Mouse (Mus musculus) hindbrain, embryonic 12.5 days (tissue): ENCODE data around the gene Mn1. TPM values are rescaled to one million over a fixed set of nuclear protein-coding genes. Genes with fewer than 3 reads are reported as not detected.
A peak's percentile ranks its signal among the peaks of the same experiment; 100 is the strongest.

ENCODE experiments used
- ATAC-seq: fragments of 200-750 bp; cut with Nextera tagmentation; 2 replicates; pipeline ENCODE4 v1.8.0; 2017; ENCODE audit warnings: moderate TSS enrichment; ENCODE audit not compliant: low FRiP score
- H3K27ac ChIP-seq: fragments of 300-500 bp; sonication (generic); 2 replicates; pipeline ENCODE4 v1.5.1; 2016; ENCODE audit warnings: mild to moderate bottlenecking
- H3K27me3 ChIP-seq: fragments of 300-500 bp; sonication (generic); 2 replicates; pipeline ENCODE4 v1.6.1; 2016; ENCODE audit warnings: mild to moderate bottlenecking
- H3K36me3 ChIP-seq: fragments of 300-500 bp; sonication (generic); 2 replicates; pipeline ENCODE4 v1.6.1; 2016; ENCODE audit warnings: mild to moderate bottlenecking
- H3K4me1 ChIP-seq: fragments of 300-500 bp; sonication (generic); 2 replicates; pipeline ENCODE4 v1.6.1; 2016
- H3K4me2 ChIP-seq: fragments of 300-500 bp; sonication (generic); replicated peaks from 2 replicates; pipeline ENCODE4 v1.6.1; 2016; ENCODE audit warnings: mild to moderate bottlenecking
- H3K4me3 ChIP-seq: fragments of 300-500 bp; sonication (generic); 2 replicates; pipeline ENCODE4 v1.5.1; 2016; ENCODE audit warnings: mild to moderate bottlenecking
- H3K9ac ChIP-seq: fragments of 300-500 bp; sonication (generic); 2 replicates; pipeline ENCODE4 v1.6.1; 2016; ENCODE audit warnings: mild to moderate bottlenecking, moderate library complexity
- H3K9me3 ChIP-seq: fragments of 300-500 bp; sonication (generic); replicated peaks from 2 replicates; pipeline ENCODE4 v1.6.1; 2016; ENCODE audit warnings: mild to moderate bottlenecking
- WGBS: fragments of 180-500 bp; shearing (Covaris S2); methylation state at CpG from one replicate; pipeline ENCODE4 v1.1.7; 2016; 5-methylcytosine and 5-hydroxymethylcytosine counted together
- polyA plus RNA-seq: library from polyadenylated mRNA; unstranded; fragments of >200 nt; fragmentation: Nextera tagmentation; extraction: Ambion mirVana; gene quantifications from 2 replicates; pipeline ENCODE4 v1.2.1, GENCODE M21; 2016

Gene Mn1
- polyA plus RNA-seq, 1 experiment from 2014 or later = 62.7 TPM

DNA sequence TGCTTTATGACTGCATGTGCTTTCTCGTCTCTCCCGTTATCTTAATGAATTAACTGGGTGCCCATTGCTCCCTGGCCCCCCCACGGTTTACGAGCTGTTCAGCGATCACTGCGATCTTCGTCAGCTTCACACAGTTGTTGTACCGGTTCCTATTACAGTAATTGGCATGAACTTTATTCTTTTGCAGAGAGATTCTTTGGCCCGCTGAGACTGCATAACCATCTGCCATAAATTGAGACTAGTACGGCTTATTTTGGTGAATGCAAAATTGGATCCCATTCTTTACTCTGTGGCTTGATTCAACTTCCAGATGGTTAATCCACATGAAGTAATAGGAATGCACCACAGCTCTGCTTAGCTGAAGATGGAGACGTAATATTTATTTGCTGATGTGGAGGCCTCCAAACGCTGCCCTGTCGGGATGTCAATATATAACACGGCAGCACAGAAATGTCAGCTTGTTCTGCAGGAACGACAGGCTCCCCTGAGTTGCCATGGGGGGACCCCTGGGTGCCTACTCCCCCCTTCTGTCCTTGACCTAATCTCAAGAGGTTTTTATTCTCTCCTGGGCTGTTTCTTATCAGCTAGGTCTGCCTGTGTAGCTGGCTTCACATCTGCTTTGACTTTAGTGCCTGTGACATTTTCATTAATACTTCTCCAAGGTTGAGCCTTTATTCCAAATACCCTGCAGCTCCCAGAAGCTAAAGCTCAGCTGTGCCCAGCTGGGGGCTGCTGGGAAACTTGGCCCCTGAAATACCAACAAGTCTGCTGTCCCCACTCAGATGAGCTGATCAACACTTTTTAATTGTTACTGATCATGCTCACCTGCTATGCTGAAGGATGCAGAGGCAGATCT is 22.7 kb upstream of the Mn1 start:
- WGBS = 12% methylated on average over 15 of the region's 15 CpGs
- H3K4me2 ChIP-seq = peak overlapping the region; percentile 48
- H3K4me3 ChIP-seq = no peak overlapping the region
- H3K9me3 ChIP-seq = no peaks in the 10 kb centered on the region
- peak overlapping the region; percentile 80 for H3K27ac ChIP-seq
- peaks cover 4% of the 10 kb centered on the region; the same call in 1 of the 2 replicates for H3K27me3 ChIP-seq
- no peak overlapping the region for H3K9ac ChIP-seq
- no peaks in the 10 kb centered on the region for H3K36me3 ChIP-seq
- H3K4me1 ChIP-seq = peaks cover 48% of the 10 kb centered on the region
- peak; percentile 18 for ATAC-seq

DNA sequence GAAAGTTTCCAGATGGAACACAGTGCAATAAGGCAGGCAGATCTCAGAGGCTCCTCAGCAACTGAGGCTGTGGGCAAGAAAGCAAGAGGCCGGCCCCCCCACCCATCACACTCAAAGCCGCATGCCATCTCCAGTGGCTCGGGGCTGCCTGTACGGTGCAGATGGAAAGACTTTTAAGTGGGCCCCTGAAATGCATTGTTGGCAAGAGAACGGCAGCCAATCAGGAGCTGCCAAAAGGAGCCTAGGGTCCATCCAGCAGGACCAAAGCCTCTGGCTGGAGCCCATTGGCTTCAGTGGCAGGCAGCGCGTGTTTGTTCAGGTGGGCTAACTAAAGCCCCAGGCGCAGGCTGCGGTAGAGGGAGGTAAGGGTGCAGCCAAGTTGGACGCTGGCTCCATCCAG is 21.4 kb upstream of the Mn1 start:
- H3K27me3 ChIP-seq = peaks cover 4% of the 10 kb centered on the region; the same call in 1 of the 2 replicates
- no peak overlapping the region for H3K9ac ChIP-seq
- H3K36me3 ChIP-seq = no peaks in the 10 kb centered on the region
- 50% methylated on average over 10 of the region's 10 CpGs for WGBS
- peak overlapping the region; percentile 24; the same call in 1 of the 2 replicates for H3K27ac ChIP-seq
- H3K4me1 ChIP-seq = peaks cover 48% of the 10 kb centered on the region
- H3K4me3 ChIP-seq = no peak overlapping the region
- H3K4me2 ChIP-seq = no peak overlapping the region
- ATAC-seq = no peak
- H3K9me3 ChIP-seq = no peaks in the 10 kb centered on the region

DNA sequence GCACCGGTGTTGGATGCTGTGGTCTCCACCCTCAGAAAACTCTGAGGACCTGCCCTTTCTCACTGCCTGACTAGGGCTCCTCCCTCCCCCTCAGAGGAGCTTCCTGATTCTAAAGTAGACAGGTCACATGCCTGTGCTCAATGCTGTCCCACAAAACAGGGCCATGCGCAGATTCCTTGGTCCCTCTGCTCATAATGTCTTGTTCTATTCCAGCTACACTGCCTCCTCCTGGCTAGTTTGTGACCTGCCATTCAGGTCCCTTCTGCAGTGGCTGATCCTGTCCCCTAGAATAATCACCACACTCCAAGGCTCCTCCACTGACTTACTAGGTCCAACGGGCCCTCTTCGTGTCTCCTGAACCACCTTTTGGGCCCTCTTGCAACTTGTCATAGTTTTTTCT is 21.0 kb upstream of the Mn1 start:
- Histone ChIP-seq H3K4me3 (no peak overlapping the region), H3K27ac (peak overlapping the region; percentile 24; the same call in 1 of the 2 replicates), H3K4me1 (peaks cover 48% of the 10 kb centered on the region), H3K4me2 (no peak overlapping the region), H3K36me3 (no peaks in the 10 kb centered on the region), H3K9me3 (no peaks in the 10 kb centered on the region), H3K9ac (no peak overlapping the region), H3K27me3 (peaks cover 4% of the 10 kb centered on the region; the same call in 1 of the 2 replicates)
- no peak for ATAC-seq
- WGBS = 72% methylated on average over 4 of the region's 4 CpGs

DNA sequence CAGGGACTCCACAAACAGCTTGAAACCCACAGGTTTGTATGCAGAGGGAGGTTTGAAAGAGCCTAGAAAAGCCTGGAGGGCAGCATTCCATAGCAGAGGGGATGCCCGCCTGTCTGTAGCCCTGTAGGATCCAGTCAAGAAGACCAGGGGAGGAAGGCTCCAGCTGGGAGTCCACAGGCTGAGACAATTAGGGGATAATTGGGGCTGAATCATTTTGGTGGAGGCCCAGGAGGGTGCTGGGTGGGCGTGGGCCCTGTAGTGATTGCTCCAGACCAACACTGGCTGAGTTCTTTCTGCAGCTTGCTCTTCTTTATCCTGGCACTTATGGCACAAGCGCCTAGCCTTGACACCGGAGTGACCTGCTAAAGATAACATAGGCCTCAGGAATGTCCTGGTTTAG is 18.7 kb upstream of the Mn1 start:
- no peak for ATAC-seq
- 50% methylated on average over 4 of the region's 4 CpGs for WGBS
- no peaks in the 10 kb centered on the region for H3K36me3 ChIP-seq
- no peaks in the 10 kb centered on the region for H3K9me3 ChIP-seq
- no peak overlapping the region for H3K4me3 ChIP-seq
- H3K4me2 ChIP-seq = no peak overlapping the region
- H3K27ac ChIP-seq = no peak overlapping the region
- H3K4me1 ChIP-seq = peaks cover 42% of the 10 kb centered on the region
- H3K27me3 ChIP-seq = peaks cover 4% of the 10 kb centered on the region; the same call in 1 of the 2 replicates
- H3K9ac ChIP-seq = no peak overlapping the region

DNA sequence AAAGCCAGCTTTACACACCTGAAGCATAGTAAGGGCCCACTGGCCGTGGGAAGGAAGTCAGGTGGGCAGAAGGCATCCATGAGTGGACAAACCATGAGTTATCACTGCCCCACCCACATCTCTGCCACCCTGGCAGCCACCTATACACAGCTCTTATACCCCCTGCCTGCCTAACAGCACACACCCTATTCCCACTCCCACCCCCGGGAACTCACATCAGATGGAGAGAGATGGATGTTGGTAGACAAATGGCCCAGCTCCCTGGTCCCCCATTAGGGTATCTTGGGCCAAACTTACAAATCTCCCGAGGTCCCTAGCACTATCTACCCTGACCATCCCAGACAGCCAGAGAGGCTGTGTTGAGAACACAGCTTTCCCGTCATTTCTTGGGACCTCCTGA is 17.9 kb upstream of the Mn1 start:
- Histone ChIP-seq H3K9ac (no peak overlapping the region), H3K4me1 (peaks cover 34% of the 10 kb centered on the region), H3K27ac (no peak overlapping the region), H3K27me3 (peaks cover 4% of the 10 kb centered on the region; the same call in 1 of the 2 replicates), H3K4me2 (no peak overlapping the region), H3K9me3 (no peaks in the 10 kb centered on the region), H3K4me3 (no peak overlapping the region), H3K36me3 (no peaks in the 10 kb centered on the region)
- ATAC-seq = no peak
- WGBS = 78% methylated on average over 4 of the region's 4 CpGs

DNA sequence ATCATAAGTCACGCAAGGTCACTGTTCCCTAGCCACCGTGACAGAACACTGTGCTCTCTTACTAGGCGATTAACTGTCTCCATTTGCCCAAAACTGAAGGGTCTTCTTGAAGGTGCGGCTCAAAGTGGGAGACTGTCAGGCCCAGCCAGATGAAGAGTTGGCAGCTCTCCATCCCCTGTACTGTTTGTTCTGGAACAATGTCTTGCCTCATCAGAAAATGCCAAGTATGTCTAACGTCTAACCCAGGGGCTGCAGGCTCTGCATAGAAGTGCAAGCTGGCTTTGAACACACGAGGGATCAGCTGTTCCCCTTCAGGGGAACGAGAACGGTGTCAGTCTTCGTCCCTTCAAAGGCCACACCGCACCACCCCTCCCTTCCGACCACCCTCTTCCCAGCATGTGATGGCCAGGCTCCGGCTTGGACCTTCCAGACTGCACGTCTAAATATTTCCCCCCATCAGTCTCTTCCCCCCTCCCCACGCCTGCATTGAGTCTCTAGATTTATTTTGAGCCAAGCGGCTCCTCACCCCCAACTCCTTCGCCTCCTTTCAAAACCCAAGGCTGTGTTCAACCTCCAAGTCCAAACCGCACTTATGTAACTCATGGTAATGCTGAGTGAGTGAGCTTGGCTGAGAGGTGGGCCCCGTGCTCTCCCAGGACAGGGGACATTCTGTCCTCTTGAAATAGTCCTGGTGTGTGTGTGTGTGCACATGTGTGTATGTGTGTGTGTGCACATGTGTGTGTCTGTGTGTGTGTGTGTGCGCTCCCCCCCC is 15.1 kb upstream of the Mn1 start:
- no peak overlapping the region for H3K4me2 ChIP-seq
- ATAC-seq = no peak
- no peak overlapping the region for H3K4me3 ChIP-seq
- H3K9me3 ChIP-seq = no peaks in the 10 kb centered on the region
- peaks cover 13% of the 10 kb centered on the region for H3K4me1 ChIP-seq
- H3K27me3 ChIP-seq = peaks cover 2% of the 10 kb centered on the region; the same call in 1 of the 2 replicates
- WGBS = 67% methylated on average over 19 of the region's 19 CpGs
- no peaks in the 10 kb centered on the region for H3K36me3 ChIP-seq
- no peak overlapping the region for H3K9ac ChIP-seq
- no peak overlapping the region for H3K27ac ChIP-seq

DNA sequence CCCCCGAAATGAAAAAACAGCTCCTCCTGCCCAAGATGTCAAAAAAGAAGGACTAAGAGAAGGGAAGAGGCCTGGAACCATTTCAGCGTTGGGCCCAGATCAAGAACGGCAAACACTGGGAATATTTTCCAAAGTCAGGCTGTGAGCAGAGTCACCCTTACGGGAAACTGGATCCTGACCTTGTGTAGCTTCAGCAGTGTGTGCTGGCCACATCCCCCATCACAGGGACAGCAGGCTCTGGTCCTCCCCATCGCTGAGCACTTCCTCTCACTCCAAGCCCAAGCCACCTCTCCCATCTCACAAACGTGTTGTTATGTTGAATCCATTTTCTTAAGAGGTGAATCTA is 14.5 kb upstream of the Mn1 start:
- no peaks in the 10 kb centered on the region for H3K9me3 ChIP-seq
- no peaks in the 10 kb centered on the region for H3K27me3 ChIP-seq
- no peak overlapping the region for H3K4me3 ChIP-seq
- no peak for ATAC-seq
- H3K4me1 ChIP-seq = peaks cover 13% of the 10 kb centered on the region
- H3K9ac ChIP-seq = no peak overlapping the region
- no peak overlapping the region for H3K27ac ChIP-seq
- WGBS = 86% methylated on average over 6 of the region's 6 CpGs
- H3K36me3 ChIP-seq = no peaks in the 10 kb centered on the region
- H3K4me2 ChIP-seq = no peak overlapping the region

DNA sequence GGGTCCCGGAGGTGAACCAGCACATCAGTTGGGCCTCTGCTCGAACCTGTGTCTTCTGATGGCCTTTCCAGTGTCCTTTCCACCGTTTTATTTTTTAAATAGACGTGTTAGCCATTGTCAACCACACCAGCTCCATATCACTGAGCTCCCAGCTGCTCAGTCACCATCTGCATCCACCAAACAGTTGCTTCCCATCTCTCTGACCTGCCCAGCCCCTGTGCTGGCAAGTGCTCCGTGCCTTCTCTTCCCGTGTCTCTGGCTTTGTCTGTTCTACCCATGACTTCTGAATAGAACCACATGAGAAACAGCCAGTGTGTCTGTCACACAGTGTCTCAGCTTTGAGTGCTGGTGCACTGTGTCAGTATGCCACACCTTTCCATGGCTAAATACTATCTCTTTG is 12.4 kb upstream of the Mn1 start:
- H3K4me1 ChIP-seq = peaks cover 22% of the 10 kb centered on the region
- ATAC-seq = no peak
- H3K4me3 ChIP-seq = no peak overlapping the region
- WGBS = 76% methylated on average over 6 of the region's 6 CpGs
- H3K27ac ChIP-seq = no peak overlapping the region
- 0 out of 2 replicates have a peak, but pooled peaks cover under 1% of the 10 kb centered on the region for H3K27me3 ChIP-seq
- no peaks in the 10 kb centered on the region for H3K9me3 ChIP-seq
- no peaks in the 10 kb centered on the region for H3K36me3 ChIP-seq
- no peak overlapping the region for H3K4me2 ChIP-seq
- no peak overlapping the region for H3K9ac ChIP-seq

DNA sequence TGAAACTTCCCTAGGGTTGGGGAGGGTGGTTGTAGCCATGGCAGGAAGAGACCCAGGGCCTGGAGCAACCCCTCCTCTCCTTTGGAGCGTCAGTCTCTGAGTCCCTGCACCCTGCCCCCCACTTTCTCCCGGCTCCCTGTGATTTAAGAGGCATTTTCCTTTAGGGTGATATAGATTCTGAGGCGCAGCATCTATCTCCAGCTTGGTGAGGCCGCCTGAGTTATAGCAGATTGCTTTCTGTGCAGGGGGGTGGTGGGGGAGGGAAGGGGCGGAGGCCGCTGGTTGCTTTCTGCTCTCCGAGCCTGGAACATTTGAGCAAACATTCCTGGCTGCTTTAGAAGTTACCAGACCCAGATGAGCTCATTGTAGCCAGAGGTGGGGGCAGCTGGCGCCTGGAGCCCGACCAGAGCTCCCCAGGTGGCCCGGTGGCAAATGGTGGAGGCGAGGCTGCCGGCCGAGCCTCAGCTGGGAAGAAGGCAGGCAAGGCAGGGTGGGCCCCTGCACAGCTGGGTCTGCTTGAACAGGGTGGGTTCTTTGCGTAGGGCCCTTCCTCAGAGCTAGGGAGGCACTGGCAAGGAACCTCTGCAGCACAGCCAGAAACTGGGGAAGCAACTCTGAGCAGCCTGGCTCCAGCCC is 8.6 kb upstream of the Mn1 start:
- H3K27ac ChIP-seq = peak overlapping the region; percentile 9; the same call in 1 of the 2 replicates
- no peaks in the 10 kb centered on the region for H3K9me3 ChIP-seq
- H3K36me3 ChIP-seq = no peaks in the 10 kb centered on the region
- no peak overlapping the region for H3K4me3 ChIP-seq
- peaks cover 19% of the 10 kb centered on the region for H3K27me3 ChIP-seq
- peak; percentile 41; the same call in 1 of the 2 replicates for ATAC-seq
- peak overlapping the region; percentile 13; the same call in 1 of the 2 replicates for H3K4me2 ChIP-seq
- 22% methylated on average over 14 of the region's 14 CpGs for WGBS
- H3K9ac ChIP-seq = no peak overlapping the region
- peaks cover 27% of the 10 kb centered on the region for H3K4me1 ChIP-seq

DNA sequence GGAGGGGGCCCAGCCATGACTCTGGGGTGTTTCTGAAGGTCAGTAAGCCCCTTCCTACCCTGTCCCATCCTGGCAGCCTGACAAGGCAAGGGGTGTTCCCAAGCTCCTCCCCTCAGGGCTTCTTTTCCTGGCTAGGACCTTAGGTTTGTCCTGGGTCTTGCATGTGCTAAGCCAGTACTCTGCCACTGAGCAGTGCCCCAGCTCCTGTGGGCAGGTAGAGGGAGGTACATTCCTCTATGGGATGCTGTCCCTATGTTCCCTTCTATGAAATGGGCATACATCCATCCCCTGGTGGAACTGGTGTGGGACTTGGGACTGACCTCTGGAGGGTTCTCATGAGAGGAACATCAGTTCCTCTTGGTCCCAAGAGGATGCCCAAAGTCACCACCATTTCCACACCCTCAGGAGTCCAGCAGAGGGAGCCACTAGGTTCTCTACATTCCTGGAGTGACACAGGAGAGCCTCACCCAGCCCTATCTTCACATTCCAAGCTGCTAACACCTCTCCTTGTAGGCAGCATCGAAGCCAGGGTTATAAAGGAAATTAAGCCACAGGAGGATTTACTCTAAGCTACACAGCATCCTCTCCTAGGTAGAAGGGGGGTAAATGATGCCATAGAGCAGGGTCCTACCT is 7.6 kb upstream of the Mn1 start:
- Histone ChIP-seq H3K9ac (no peak overlapping the region), H3K4me2 (no peak overlapping the region), H3K36me3 (no peaks in the 10 kb centered on the region), H3K4me1 (peaks cover 36% of the 10 kb centered on the region), H3K27ac (no peak overlapping the region), H3K4me3 (no peak overlapping the region), H3K9me3 (no peaks in the 10 kb centered on the region), H3K27me3 (peaks cover 23% of the 10 kb centered on the region)
- ATAC-seq = no peak
- WGBS = 37% methylated on average over 1 of the region's 1 CpGs

DNA sequence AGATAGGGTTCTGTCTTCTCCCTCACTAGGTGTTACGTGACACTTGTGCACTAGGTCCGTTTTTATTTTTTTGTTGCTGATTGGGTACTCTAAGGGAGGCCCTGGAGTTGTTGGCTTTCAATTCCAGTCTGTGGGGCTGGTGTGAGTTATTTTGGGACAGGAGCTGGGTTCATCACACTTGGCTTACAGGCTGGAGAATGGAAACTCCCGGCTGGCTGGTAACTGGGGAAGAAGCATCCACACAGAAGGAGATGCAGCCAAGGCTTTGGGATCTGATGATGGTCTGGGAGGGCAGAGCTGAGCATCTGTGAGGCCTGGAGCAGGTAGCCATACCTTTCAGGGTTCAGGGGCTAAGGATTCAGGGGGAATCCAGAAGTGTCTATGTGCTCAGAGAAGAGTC is 6.5 kb upstream of the Mn1 start:
- no peak for ATAC-seq
- H3K27ac ChIP-seq = no peak overlapping the region
- WGBS = 75% methylated on average over 3 of the region's 3 CpGs

More for the DNA sequence above, 6.5 kb upstream of the Mn1 start:
- H3K27me3 ChIP-seq = peaks cover 23% of the 10 kb centered on the region
- no peaks in the 10 kb centered on the region for H3K9me3 ChIP-seq
- H3K9ac ChIP-seq = no peak overlapping the region
- H3K4me2 ChIP-seq = no peak overlapping the region
- no peaks in the 10 kb centered on the region for H3K36me3 ChIP-seq
- H3K4me1 ChIP-seq = peaks cover 47% of the 10 kb centered on the region
- H3K4me3 ChIP-seq = no peak overlapping the region
